Mouse (Mus musculus): Measurements from ENCODE around the gene Rab25. TPM values are rescaled to one million over a fixed set of nuclear protein-coding genes. Genes with fewer than 3 reads are reported as not detected.

The Rab25 gene
- polyA plus RNA-seq, 1 experiment from 2014 or later: 0.23 TPM

GRCm38 (mm10) chr3:88552082-88552645, 4.1 kb upstream of the Rab25 start:
- Histone ChIP-seq H3K9ac (peak overlapping the region; percentile 79), H3K9me3 (no peaks in the 10 kb centered on the region), H3K4me3 (peak overlapping the region; percentile 91), H3K4me1 (replicated peaks) (peaks cover 29% of the 10 kb centered on the region), H3K36me3 (peaks cover 16% of the 10 kb centered on the region), H3K27ac (replicated peaks) (peak overlapping the region; percentile 88), H3K4me2 (peak overlapping the region; percentile 80), H3K27me3 (no peaks in the 10 kb centered on the region)
- ATAC-seq (ENCODE audit: low FRiP score, low read depth): no peak
- WGBS: 28% methylated on average over 16 of the region's 16 CpGs

- no peak overlapping the region for H3K9ac ChIP-seq
These were observed 3.5 kb upstream of the Rab25 start for GRCm38 (mm10) chr3:88551586-88551985.

GRCm38 (mm10) chr3:88546674-88547418, 1.3 kb downstream of the Rab25 start:
- no peak overlapping the region for H3K9ac ChIP-seq
- no peak overlapping the region for H3K4me3 ChIP-seq
- peaks cover 13% of the 10 kb centered on the region for H3K4me1 ChIP-seq (replicated peaks)
- H3K27me3 ChIP-seq: no peaks in the 10 kb centered on the region
- no peaks in the 10 kb centered on the region for H3K9me3 ChIP-seq
- no peak overlapping the region for H3K27ac ChIP-seq (replicated peaks)
- H3K4me2 ChIP-seq: no peak overlapping the region
- 84% methylated on average over 6 of the region's 6 CpGs for WGBS
- H3K36me3 ChIP-seq: no peaks in the 10 kb centered on the region
- ATAC-seq (ENCODE audit: low FRiP score, low read depth): no peak

More at GRCm38 (mm10) chr3:88551586-88551985, 3.5 kb upstream of the Rab25 start:
- Histone ChIP-seq H3K27ac (replicated peaks) (no peak overlapping the region), H3K36me3 (peaks cover 10% of the 10 kb centered on the region), H3K4me3 (peak overlapping the region; percentile 91; the same call in 1 of the 2 replicates), H3K27me3 (no peaks in the 10 kb centered on the region), H3K9me3 (no peaks in the 10 kb centered on the region), H3K4me2 (peak overlapping the region; percentile 80), H3K4me1 (replicated peaks) (peaks cover 29% of the 10 kb centered on the region)
- ATAC-seq (ENCODE audit: low FRiP score, low read depth): no peak
- 87% methylated on average over 4 of the region's 4 CpGs for WGBS

GRCm38 (mm10) chr3:88544955-88545591, 3.0 kb downstream of the Rab25 start:
- 69% methylated on average over 20 of the region's 20 CpGs for WGBS
- no peaks in the 10 kb centered on the region for H3K27me3 ChIP-seq

GRCm38 (mm10) chr3:88544514-88544913, 3.6 kb downstream of the Rab25 start:
- H3K4me1 ChIP-seq (replicated peaks): peaks cover 27% of the 10 kb centered on the region
- H3K9me3 ChIP-seq: no peaks in the 10 kb centered on the region
- no peak overlapping the region for H3K27ac ChIP-seq (replicated peaks)
- no peaks in the 10 kb centered on the region for H3K27me3 ChIP-seq
- ATAC-seq (ENCODE audit: low FRiP score, low read depth): no peak
- peaks cover 8% of the 10 kb centered on the region for H3K36me3 ChIP-seq
- no peak overlapping the region for H3K9ac ChIP-seq
- no peak overlapping the region for H3K4me3 ChIP-seq
- H3K4me2 ChIP-seq: no peak overlapping the region
- 42% methylated on average over 5 of the region's 5 CpGs for WGBS

More at GRCm38 (mm10) chr3:88544955-88545591, 3.0 kb downstream of the Rab25 start:
- H3K4me2 ChIP-seq: no peak overlapping the region
- no peak overlapping the region for H3K9ac ChIP-seq
- no peak overlapping the region for H3K4me3 ChIP-seq
- H3K9me3 ChIP-seq: no peaks in the 10 kb centered on the region
- H3K4me1 ChIP-seq (replicated peaks): peaks cover 24% of the 10 kb centered on the region
- ATAC-seq (ENCODE audit: low FRiP score, low read depth): no peak
- no peak overlapping the region for H3K27ac ChIP-seq (replicated peaks)
- peaks cover 8% of the 10 kb centered on the region for H3K36me3 ChIP-seq

GRCm38 (mm10) chr3:88543651-88544410, 4.3 kb downstream of the Rab25 start:
- peaks cover 31% of the 10 kb centered on the region for H3K4me1 ChIP-seq (replicated peaks)
- 77% methylated on average over 5 of the region's 5 CpGs for WGBS
- H3K36me3 ChIP-seq: peaks cover 8% of the 10 kb centered on the region
- H3K9ac ChIP-seq: no peak overlapping the region
- no peak overlapping the region for H3K4me3 ChIP-seq
- H3K27me3 ChIP-seq: no peaks in the 10 kb centered on the region
- no peaks in the 10 kb centered on the region for H3K9me3 ChIP-seq
- H3K27ac ChIP-seq (replicated peaks): no peak overlapping the region
- ATAC-seq (ENCODE audit: low FRiP score, low read depth): no peak
- H3K4me2 ChIP-seq: no peak overlapping the region

GRCm38 (mm10) chr3:88543174-88543573, 4.9 kb downstream of the Rab25 start:
- H3K9ac ChIP-seq: no peak overlapping the region
- H3K36me3 ChIP-seq: peaks cover 14% of the 10 kb centered on the region
- H3K27ac ChIP-seq (replicated peaks): no peak overlapping the region
- ATAC-seq (ENCODE audit: low FRiP score, low read depth): no peak
- 87% methylated on average over 8 of the region's 8 CpGs for WGBS
- H3K9me3 ChIP-seq: no peaks in the 10 kb centered on the region
- peaks cover 38% of the 10 kb centered on the region for H3K4me1 ChIP-seq (replicated peaks)
- H3K4me3 ChIP-seq: no peak overlapping the region
- H3K4me2 ChIP-seq: no peak overlapping the region
- H3K27me3 ChIP-seq: no peaks in the 10 kb centered on the region

- 66% methylated on average over 4 of the region's 4 CpGs for WGBS
- Histone ChIP-seq H3K4me1 (replicated peaks) (peaks cover 45% of the 10 kb centered on the region), H3K4me3 (no peak overlapping the region), H3K27ac (replicated peaks) (peak overlapping the region; percentile 65), H3K9me3 (no peaks in the 10 kb centered on the region), H3K4me2 (no peak overlapping the region), H3K9ac (no peak overlapping the region), H3K36me3 (peaks cover 21% of the 10 kb centered on the region), H3K27me3 (no peaks in the 10 kb centered on the region)
- ATAC-seq (ENCODE audit: low FRiP score, low read depth): no peak
These were observed 5.6 kb downstream of the Rab25 start for GRCm38 (mm10) chr3:88542486-88542885.

GRCm38 (mm10) chr3:88541622-88542401, 6.3 kb downstream of the Rab25 start:
- Histone ChIP-seq H3K4me1 (replicated peaks) (peaks cover 52% of the 10 kb centered on the region), H3K36me3 (peaks cover 26% of the 10 kb centered on the region), H3K9ac (no peak overlapping the region), H3K9me3 (no peaks in the 10 kb centered on the region), H3K4me2 (no peak overlapping the region), H3K27me3 (no peaks in the 10 kb centered on the region), H3K4me3 (no peak overlapping the region), H3K27ac (replicated peaks) (peak overlapping the region; percentile 65)
- WGBS: 36% methylated on average over 6 of the region's 7 CpGs
- peak; percentile 50 for ATAC-seq (ENCODE audit: low FRiP score, low read depth)

GRCm38 (mm10) chr3:88540085-88540484, 8.0 kb downstream of the Rab25 start:
- Histone ChIP-seq H3K36me3 (peaks cover 33% of the 10 kb centered on the region), H3K4me1 (replicated peaks) (peaks cover 69% of the 10 kb centered on the region), H3K4me3 (no peak overlapping the region), H3K27ac (replicated peaks) (0 out of 2 replicates have a peak overlapping the region, but pooled peaks have one; percentile 51), H3K27me3 (no peaks in the 10 kb centered on the region), H3K9ac (no peak overlapping the region), H3K4me2 (no peak overlapping the region), H3K9me3 (no peaks in the 10 kb centered on the region)
- no peak for ATAC-seq (ENCODE audit: low FRiP score, low read depth)
- WGBS: 59% methylated on average over 5 of the region's 5 CpGs

- peaks cover 33% of the 10 kb centered on the region for H3K36me3 ChIP-seq
- peak overlapping the region; percentile 52; the same call in 1 of the 2 replicates for H3K27ac ChIP-seq (replicated peaks)
- no peaks in the 10 kb centered on the region for H3K27me3 ChIP-seq
- H3K9ac ChIP-seq: no peak overlapping the region
- H3K4me3 ChIP-seq: no peak overlapping the region
- no peaks in the 10 kb centered on the region for H3K9me3 ChIP-seq
- peaks cover 76% of the 10 kb centered on the region for H3K4me1 ChIP-seq (replicated peaks)
- no peak overlapping the region for H3K4me2 ChIP-seq
- WGBS: 4% methylated on average over 3 of the region's 3 CpGs
- ATAC-seq (ENCODE audit: low FRiP score, low read depth): no peak
These were observed 8.7 kb downstream of the Rab25 start for GRCm38 (mm10) chr3:88539397-88539796.

All from hindbrain, embryonic 15.5 days (tissue).